Mouse (Mus musculus) heart, embryonic 11.5 days (tissue): ENCODE results near the gene Ankrd33b. TPM values are rescaled to one million over a fixed set of nuclear protein-coding genes. Genes with fewer than 3 reads are reported as not detected.

Source experiments
- ATAC-seq: fragments of 200-750 bp; cut with Nextera tagmentation; replicated peaks from 2 replicates; pipeline ENCODE4 v1.8.0; 2017; ENCODE audit warnings: moderate library complexity; ENCODE audit not compliant: insufficient number of reproducible peaks, low FRiP score, low TSS enrichment
- H3K27ac ChIP-seq: fragments of 300-500 bp; sonication (generic); 2 replicates; pipeline ENCODE4 v1.5.1; 2014; ENCODE audit warnings: mild to moderate bottlenecking, low read depth, low read length
- H3K27me3 ChIP-seq: fragments of 300-500 bp; sonication (generic); 2 replicates; pipeline ENCODE4 v1.6.1; 2014; ENCODE audit warnings: mild to moderate bottlenecking, low read length, mixed read lengths; ENCODE audit not compliant: control insufficient read depth, insufficient read depth
- H3K36me3 ChIP-seq: fragments of 300-500 bp; sonication (generic); 2 replicates; pipeline ENCODE4 v1.6.1; 2014; ENCODE audit warnings: mild to moderate bottlenecking, low read length, moderate library complexity, mixed read lengths; ENCODE audit not compliant: control insufficient read depth, insufficient read depth
- H3K4me1 ChIP-seq: fragments of 300-500 bp; sonication (generic); 2 replicates; pipeline ENCODE4 v1.6.1; 2014; ENCODE audit warnings: low read length; ENCODE audit not compliant: control insufficient read depth, insufficient read depth
- H3K4me2 ChIP-seq: fragments of 300-500 bp; sonication (generic); 2 replicates; pipeline ENCODE4 v1.6.1; 2014; ENCODE audit warnings: mild to moderate bottlenecking, moderate library complexity
- H3K4me3 ChIP-seq: fragments of 300-500 bp; sonication (generic); 2 replicates; pipeline ENCODE4 v1.5.1; 2014; ENCODE audit warnings: low read depth, low read length
- H3K9ac ChIP-seq: fragments of 300-500 bp; sonication (generic); 2 replicates; pipeline ENCODE4 v1.6.1; 2014; ENCODE audit warnings: mild to moderate bottlenecking, low read depth, low read length, moderate library complexity
- H3K9me3 ChIP-seq: fragments of 300-500 bp; sonication (generic); replicated peaks from 2 replicates; pipeline ENCODE4 v1.6.1; 2016; ENCODE audit warnings: low read length; ENCODE audit not compliant: control insufficient read depth
- WGBS: fragments of 180-500 bp; shearing (Covaris S2); extraction: QIAGEN DNeasy Blood & Tissue Kit; methylation state at CpG from one replicate; pipeline ENCODE4 v1.1.7; 2014; ENCODE audit not compliant: insufficient replicate concordance; 5-methylcytosine and 5-hydroxymethylcytosine counted together
- polyA plus RNA-seq: library from polyadenylated mRNA; unstranded; fragments of >200 nt; fragmentation: Nextera tagmentation; extraction: Ambion mirVana; gene quantifications from 2 replicates; pipeline ENCODE4 v1.2.1, GENCODE M21; 2014

Ankrd33b gene
- polyA plus RNA-seq, 1 experiment from 2014 or later, result 2.2 TPM

DNA sequence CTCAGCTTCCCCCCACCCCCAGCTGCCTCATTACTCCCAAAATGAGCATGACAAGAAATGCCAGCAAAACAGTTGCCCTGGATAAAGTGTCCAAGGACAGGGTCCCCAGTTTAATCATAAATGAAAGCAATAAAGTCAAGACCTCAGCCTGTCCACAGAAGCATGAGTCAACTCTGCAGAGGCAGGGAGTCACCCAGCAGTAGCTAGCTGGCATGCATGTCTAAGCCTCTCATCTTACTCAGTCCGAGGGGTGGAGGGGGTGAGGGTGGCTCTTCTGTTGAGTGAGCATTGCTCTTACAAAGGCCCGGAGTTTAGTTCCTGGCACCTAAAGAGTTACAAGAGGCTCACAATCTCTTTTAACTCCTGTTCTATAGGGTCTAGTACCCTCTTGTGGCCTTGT, 55.5 kb downstream of the Ankrd33b start:
- no peaks in the 10 kb centered on the region for H3K36me3 ChIP-seq
- WGBS, result 68% methylated on average over 2 of the region's 2 CpGs
- H3K9me3 ChIP-seq, result no peaks in the 10 kb centered on the region
- no peaks in the 10 kb centered on the region for H3K27me3 ChIP-seq
- H3K4me2 ChIP-seq, result no peak overlapping the region
- H3K4me1 ChIP-seq, result no peaks in the 10 kb centered on the region
- no peak overlapping the region for H3K4me3 ChIP-seq
- no peak overlapping the region for H3K9ac ChIP-seq
- H3K27ac ChIP-seq, result no peak overlapping the region
- ATAC-seq, result no peak

DNA sequence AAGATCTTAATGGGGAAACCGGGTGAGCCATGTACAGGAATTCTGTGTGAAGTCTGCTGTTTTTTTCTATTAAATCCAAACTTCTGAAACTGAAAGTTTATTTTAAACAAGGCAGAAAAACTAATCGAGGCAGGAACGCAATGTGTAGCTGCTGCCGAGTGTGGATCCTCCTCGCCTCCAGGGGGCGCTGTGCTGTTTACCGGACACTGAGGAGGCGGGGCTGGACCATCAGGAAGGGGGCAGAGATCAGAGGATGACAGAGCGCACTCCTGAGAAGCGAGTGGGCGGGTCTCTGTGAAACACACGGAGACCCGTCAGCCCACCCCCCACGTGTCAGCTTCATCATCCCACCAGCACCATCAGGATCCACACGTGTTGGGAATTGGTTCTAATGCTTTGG, 58.0 kb downstream of the Ankrd33b start:
- no peak overlapping the region for H3K4me2 ChIP-seq
- no peaks in the 10 kb centered on the region for H3K36me3 ChIP-seq
- no peak overlapping the region for H3K4me3 ChIP-seq
- no peak overlapping the region for H3K9ac ChIP-seq
- H3K9me3 ChIP-seq, result no peaks in the 10 kb centered on the region
- 0 out of 2 replicates have a peak, but pooled peaks cover 3% of the 10 kb centered on the region for H3K4me1 ChIP-seq
- H3K27ac ChIP-seq, result no peak overlapping the region
- ATAC-seq, result no peak
- no peaks in the 10 kb centered on the region for H3K27me3 ChIP-seq
- 58% methylated on average over 15 of the region's 15 CpGs for WGBS

DNA sequence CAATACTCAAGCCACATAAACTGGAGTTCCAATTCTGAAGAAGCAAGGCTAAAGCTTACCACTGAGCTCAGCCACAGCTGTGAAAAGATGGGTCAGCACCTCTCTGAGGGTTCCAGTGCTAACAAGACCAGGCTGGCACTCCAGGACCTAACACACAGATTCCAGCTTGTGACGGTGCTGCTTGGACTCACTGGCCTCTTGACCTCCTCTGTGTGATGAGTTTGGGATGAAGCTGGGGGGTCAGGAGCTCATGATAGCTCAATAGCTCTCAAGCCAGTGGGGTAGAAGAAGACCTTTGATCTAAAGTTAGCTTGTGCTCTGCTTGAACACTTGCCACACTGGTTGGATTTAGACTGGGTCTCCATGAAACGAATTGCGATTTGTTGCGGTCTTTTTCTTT, 60.8 kb downstream of the Ankrd33b start:
- Histone ChIP-seq H3K4me2 (no peak overlapping the region), H3K4me3 (no peak overlapping the region), H3K36me3 (no peaks in the 10 kb centered on the region), H3K27ac (no peak overlapping the region), H3K27me3 (no peaks in the 10 kb centered on the region), H3K4me1 (peaks cover 7% of the 10 kb centered on the region; the same call in 1 of the 2 replicates), H3K9ac (no peak overlapping the region), H3K9me3 (no peaks in the 10 kb centered on the region)
- no peak for ATAC-seq
- 76% methylated on average over 4 of the region's 4 CpGs for WGBS

DNA sequence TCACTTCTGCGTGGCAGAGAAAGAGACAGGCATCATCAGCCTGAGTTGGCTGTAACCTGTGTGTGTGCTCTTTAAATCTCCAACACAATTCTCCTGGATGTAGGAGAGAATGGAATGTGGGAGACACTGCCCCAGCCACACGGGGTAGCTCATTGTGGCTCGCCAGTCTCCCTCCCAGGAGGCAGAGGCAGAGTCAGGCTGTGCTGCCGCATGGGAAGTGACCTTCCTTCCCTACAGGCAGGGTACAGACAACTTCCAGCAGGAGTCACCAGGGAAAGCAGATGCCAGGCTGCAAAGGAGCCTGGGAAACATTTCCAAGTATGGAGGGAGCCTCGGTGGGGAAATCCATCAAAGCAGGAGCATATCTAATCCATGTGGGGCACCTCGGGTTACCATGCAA, 62.3 kb downstream of the Ankrd33b start:
- Histone ChIP-seq H3K27ac (no peak overlapping the region), H3K9me3 (no peaks in the 10 kb centered on the region), H3K36me3 (no peaks in the 10 kb centered on the region), H3K4me3 (no peak overlapping the region), H3K9ac (no peak overlapping the region; the same call in 1 of the 2 replicates), H3K4me1 (peaks cover 7% of the 10 kb centered on the region; the same call in 1 of the 2 replicates), H3K4me2 (no peak overlapping the region), H3K27me3 (no peaks in the 10 kb centered on the region)
- 44% methylated on average over 6 of the region's 6 CpGs for WGBS
- no peak for ATAC-seq

DNA sequence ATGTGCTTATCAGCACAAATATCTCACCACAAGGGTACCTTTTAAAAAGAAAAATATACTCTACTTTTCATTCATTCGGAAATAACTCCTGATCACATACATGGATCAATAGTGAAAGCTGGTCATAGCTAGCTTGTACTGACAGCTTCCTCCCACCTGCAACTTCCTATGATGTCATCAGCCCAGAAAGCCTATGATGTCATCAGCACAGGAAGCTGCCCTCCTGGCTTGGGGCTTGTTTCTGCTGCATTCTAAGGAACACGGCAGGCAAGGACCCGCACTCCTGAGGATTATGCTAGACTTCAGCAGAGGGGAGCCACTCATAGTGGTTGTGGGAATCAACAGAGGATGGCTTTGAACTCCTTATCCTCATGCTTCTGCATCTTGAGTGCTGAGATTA, 63.2 kb downstream of the Ankrd33b start:
- no peaks in the 10 kb centered on the region for H3K36me3 ChIP-seq
- H3K27ac ChIP-seq, result no peak overlapping the region
- no peak overlapping the region for H3K4me3 ChIP-seq
- no peak for ATAC-seq
- no peak overlapping the region for H3K4me2 ChIP-seq
- H3K4me1 ChIP-seq, result peaks cover 7% of the 10 kb centered on the region; the same call in 1 of the 2 replicates
- no peaks in the 10 kb centered on the region for H3K9me3 ChIP-seq
- no peak overlapping the region for H3K9ac ChIP-seq
- WGBS, result 73% methylated on average over 3 of the region's 3 CpGs
- no peaks in the 10 kb centered on the region for H3K27me3 ChIP-seq

DNA sequence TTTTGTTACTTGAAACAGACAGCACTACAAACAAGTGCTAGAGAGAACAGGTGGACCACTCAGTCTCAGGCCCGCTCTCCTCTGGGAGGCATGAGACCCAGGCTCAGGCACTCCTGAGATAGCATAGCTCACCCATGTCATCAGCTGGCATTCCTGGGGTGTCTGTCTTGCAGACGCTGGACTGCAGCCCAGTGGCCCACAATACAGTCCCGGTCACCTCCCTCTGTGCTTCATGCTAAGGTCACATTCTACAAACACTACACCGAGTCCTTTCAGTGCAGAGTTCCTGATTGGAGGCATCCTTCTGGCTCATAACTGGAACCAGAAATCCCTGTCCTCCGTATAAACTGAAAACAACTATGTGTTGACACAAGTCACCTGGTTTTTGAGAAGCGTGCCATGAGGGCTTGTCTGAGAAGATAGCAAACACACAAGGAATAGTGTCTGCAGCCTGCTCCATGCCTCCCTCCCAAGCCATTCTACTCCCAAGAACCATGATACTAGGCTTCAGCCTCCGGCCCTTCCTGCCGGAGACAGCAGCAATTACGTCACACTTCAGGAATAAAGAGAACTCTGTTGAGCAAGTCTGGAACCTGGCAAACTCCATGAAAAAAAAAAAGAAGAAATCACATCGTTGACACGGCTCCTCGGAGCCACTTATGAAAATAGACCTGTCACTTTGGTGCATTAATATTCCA, 65.1 kb downstream of the Ankrd33b start:
- ATAC-seq, result no peak; the same call in 1 of the 2 replicates

DNA sequence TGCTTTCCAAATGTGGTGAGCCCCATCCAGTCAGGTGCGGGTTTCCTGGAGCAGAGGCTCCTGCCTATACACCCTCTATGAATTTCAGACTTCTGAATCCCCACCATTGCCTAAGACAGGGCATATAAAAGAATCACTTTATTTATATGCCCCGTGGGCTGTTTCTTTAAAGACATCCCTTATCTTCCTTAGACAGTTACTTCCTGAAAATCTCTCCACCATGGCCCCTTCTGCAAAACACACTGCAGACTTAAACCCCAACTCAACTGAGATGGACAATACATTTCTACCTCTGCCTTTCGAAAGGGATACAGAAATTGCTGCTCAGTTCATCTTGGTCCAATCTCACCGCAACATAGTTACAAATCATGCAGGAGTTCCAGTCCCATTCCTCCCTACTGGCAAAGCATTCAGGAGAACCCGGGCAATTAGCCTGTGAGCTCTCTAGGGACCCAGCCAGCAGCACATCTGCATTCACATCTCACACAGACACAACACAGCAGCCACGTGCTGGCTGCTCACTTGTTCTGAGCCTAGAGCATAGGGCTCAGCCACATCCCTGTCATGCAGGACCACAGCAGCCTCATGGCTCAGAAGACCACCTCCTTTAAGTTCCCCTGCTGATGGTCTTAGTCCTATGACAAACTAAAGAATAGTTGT, 68.1 kb downstream of the Ankrd33b start:
- 59% methylated on average over 6 of the region's 6 CpGs for WGBS
- no peak overlapping the region for H3K4me3 ChIP-seq
- H3K27ac ChIP-seq, result no peak overlapping the region
- H3K27me3 ChIP-seq, result peaks cover 30% of the 10 kb centered on the region
- H3K9ac ChIP-seq, result no peak overlapping the region
- no peaks in the 10 kb centered on the region for H3K36me3 ChIP-seq
- ATAC-seq, result no peak
- H3K4me2 ChIP-seq, result no peak overlapping the region
- peaks cover 12% of the 10 kb centered on the region; the same call in 1 of the 2 replicates for H3K4me1 ChIP-seq
- H3K9me3 ChIP-seq, result no peaks in the 10 kb centered on the region

More for the DNA sequence above, 65.1 kb downstream of the Ankrd33b start:
- Histone ChIP-seq H3K9ac (no peak overlapping the region), H3K4me3 (no peak overlapping the region), H3K36me3 (no peaks in the 10 kb centered on the region), H3K27me3 (peaks cover 4% of the 10 kb centered on the region; the same call in 1 of the 2 replicates), H3K27ac (0 out of 2 replicates have a peak overlapping the region, but pooled peaks have one; percentile 12), H3K9me3 (no peaks in the 10 kb centered on the region), H3K4me1 (peaks cover 9% of the 10 kb centered on the region; the same call in 1 of the 2 replicates), H3K4me2 (no peak overlapping the region)
- 35% methylated on average over 12 of the region's 12 CpGs for WGBS

DNA sequence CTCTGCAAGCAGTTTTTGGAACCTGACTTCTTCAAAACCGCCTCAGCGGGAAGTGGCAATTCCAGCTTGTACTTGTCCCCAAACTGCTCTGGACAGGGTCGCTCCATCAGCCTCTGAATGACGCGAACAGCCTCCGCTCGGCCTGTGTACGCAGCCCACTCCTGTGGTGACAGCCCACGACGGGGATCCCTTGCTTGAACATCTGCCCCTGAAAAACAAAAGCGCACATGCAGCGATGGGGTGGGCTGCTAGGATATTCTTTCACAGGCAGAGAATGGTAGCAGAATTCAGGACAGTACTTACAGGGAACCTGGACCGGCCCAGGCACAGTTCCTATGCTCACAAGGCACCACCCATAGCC, 69.8 kb downstream of the Ankrd33b start:
- 0 out of 2 replicates have a peak overlapping the region, but pooled peaks have one; percentile 12 for H3K9ac ChIP-seq
- H3K9me3 ChIP-seq, result no peaks in the 10 kb centered on the region
- peak overlapping the region; percentile 32 for H3K4me3 ChIP-seq
- no peaks in the 10 kb centered on the region for H3K36me3 ChIP-seq
- ATAC-seq, result no peak
- 26% methylated on average over 13 of the region's 13 CpGs for WGBS
- H3K4me1 ChIP-seq, result peaks cover 11% of the 10 kb centered on the region; the same call in 1 of the 2 replicates
- H3K27me3 ChIP-seq, result peaks cover 30% of the 10 kb centered on the region
- H3K27ac ChIP-seq, result no peak overlapping the region
- peak overlapping the region; percentile 64 for H3K4me2 ChIP-seq
